Mouse (Mus musculus) Patski (cell line): ENCODE results near the gene Rbm47. TPM values are rescaled to one million over a fixed set of nuclear protein-coding genes. Genes with fewer than 3 reads are reported as not detected.

Source experiments
- ATAC-seq: fragments of 100-300 bp; one replicate; pipeline ENCODE4 v1.8.0; 2021
- CTCF ChIA-PET: fragments of 350-600 bp; sonication (Branson Sonifier 250); formaldehyde crosslinking; loops from one replicate; lab custom pipeline; 2022; ENCODE audit warnings: inconsistent platforms; lab: Charles Lee
- POLR2A ChIA-PET: fragments of 350-600 bp; sonication (Branson Sonifier 250); formaldehyde crosslinking; loops from one replicate; lab custom pipeline; 2022; ENCODE audit warnings: antibody characterized with exemption, inconsistent platforms; lab: Charles Lee
- DNase-seq: peaks from one replicate; pipeline ENCODE4 v3.0.0-alpha.2; 2011; ENCODE audit warnings: low read depth, low spot score
- H3K27me3 ChIP-seq: fragments of 371-371 bp; one replicate; pipeline ENCODE4 v1.5.1; 2021
- CTCF ChIP-seq: fragments of 100-300 bp; IDR thresholded peaks from one replicate; pipeline ENCODE4 v1.5.1; 2021
- in situ Hi-C: fragments of 300-500 bp; cut with MboI; formaldehyde crosslinking; loops from 3 replicates; pipeline ENCODE4 v1.11.1; 2018; ENCODE audit warnings: low pct_unique_long_range_greater_than_20kb, mixed read lengths
- polyA plus RNA-seq: library from polyadenylated mRNA; unstranded; gene quantifications from one replicate; pipeline ENCODE4 v1.2.3, GENCODE M21; 2021

The Rbm47 gene
- polyA plus RNA-seq, 1 experiment from 2014 or later: 33.4 TPM

- no peak for TF ChIP-seq CTCF
- POLR2A ChIA-PET: interaction anchor here (0.5 kb wide), 1 partner anchor 1150 kb away, joined by 7 read pairs; no protein-coding TSS in a partner anchor
- CTCF ChIA-PET: interaction anchor here (1.4 kb wide), 1 partner anchor 9 kb away, joined by 4 read pairs; no protein-coding TSS in a partner anchor
- ATAC-seq: no peak
- no peak for DNase-seq
- in situ Hi-C loops: no loop called here
- no peaks in the 10 kb centered on the region for H3K27me3 ChIP-seq
Measured at GRCm38 (mm10) chr5:66027206-66027605, 145.7 kb downstream of the Rbm47 start.

GRCm38 (mm10) chr5:66026796-66027195 is 146.1 kb downstream of the Rbm47 start:
- ATAC-seq (no peak), DNase-seq (no peak)
- TF ChIP-seq CTCF: no peak
- in situ Hi-C loops: no loop called here
- ChIA-PET POLR2A (no interaction called here), CTCF (interaction anchor here (1.4 kb wide), 1 partner anchor 9 kb away, joined by 4 read pairs; no protein-coding TSS in a partner anchor)
- no peaks in the 10 kb centered on the region for H3K27me3 ChIP-seq

- no peak for DNase-seq
- POLR2A ChIA-PET: interaction anchor here (0.7 kb wide), 1 partner anchor 76 kb away, joined by 3 read pairs; no protein-coding TSS in a partner anchor
- H3K27me3 ChIP-seq: no peaks in the 10 kb centered on the region
- in situ Hi-C loops: no loop called here
- no peak for ATAC-seq
- CTCF ChIA-PET: interaction anchor here (1.4 to 2.6 kb wide), 2 partner anchors 9 to 19 kb away, joined by 3 to 7 read pairs; no protein-coding TSS in a partner anchor
- no peak for TF ChIP-seq CTCF
Measured at GRCm38 (mm10) chr5:66015449-66015961, 157.4 kb downstream of the Rbm47 start.

- H3K27me3 ChIP-seq: no peaks in the 10 kb centered on the region
- POLR2A ChIA-PET: interaction anchor here (1.1 kb wide), 1 partner anchor 22 kb away, joined by 4 read pairs; no protein-coding TSS in a partner anchor
- in situ Hi-C loops: no loop called here
- ATAC-seq (peak; percentile 39), DNase-seq (no peak)
- CTCF ChIA-PET: interaction anchor here (1.1 to 2.6 kb wide), 3 partner anchors 10 to 20 kb away, joined by 3 to 7 read pairs (median 3); no protein-coding TSS in a partner anchor
- no peak for TF ChIP-seq CTCF
Measured at GRCm38 (mm10) chr5:66014437-66014836, 158.5 kb downstream of the Rbm47 start.

- no peaks in the 10 kb centered on the region for H3K27me3 ChIP-seq
- no peak for DNase-seq
- POLR2A ChIA-PET: interaction anchor here (0.7 to 1.1 kb wide), 2 partner anchors 17 to 23 kb away, joined by 3 to 4 read pairs; no protein-coding TSS in a partner anchor
- no peak for TF ChIP-seq CTCF
- CTCF ChIA-PET: interaction anchor here (1.1 to 1.4 kb wide), 2 partner anchors 10 to 19 kb away, joined by 3 read pairs; no protein-coding TSS in a partner anchor
- ATAC-seq: peak; percentile 74
- in situ Hi-C loops: no loop called here
Measured at GRCm38 (mm10) chr5:66013999-66014398, 158.9 kb downstream of the Rbm47 start.

- in situ Hi-C loops: no loop called here
- TF ChIP-seq CTCF: no peak
- ChIA-PET CTCF (no interaction called here), POLR2A (interaction anchor here (0.6 to 0.7 kb wide), 2 partner anchors 8 to 293 kb away, joined by 3 read pairs; no protein-coding TSS in a partner anchor)
- H3K27me3 ChIP-seq: no peaks in the 10 kb centered on the region
- no peak for DNase-seq
- no peak for ATAC-seq
Measured at GRCm38 (mm10) chr5:66008245-66008967, 164.5 kb downstream of the Rbm47 start.

- ATAC-seq (no peak), DNase-seq (no peak)
- H3K27me3 ChIP-seq: no peaks in the 10 kb centered on the region
- ChIA-PET CTCF (no interaction called here), POLR2A (interaction anchor here (0.5 kb wide), 1 partner anchor 214 kb away, joined by 3 read pairs; no protein-coding TSS in a partner anchor)
- no peak for TF ChIP-seq CTCF
- in situ Hi-C loops: no loop called here
Measured at GRCm38 (mm10) chr5:66005041-66005678, 167.8 kb downstream of the Rbm47 start.

GRCm38 (mm10) chr5:66004134-66004925 is 168.6 kb downstream of the Rbm47 start, which contains the start of gene 9130230L23Rik:
Gene 9130230L23Rik, minus strand, starts transcription at chr5:66004285.
- ChIA-PET CTCF (no interaction called here), POLR2A (interaction anchor here (0.5 kb wide), 1 partner anchor 215 kb away, joined by 3 read pairs; no protein-coding TSS in a partner anchor)
- no peaks in the 10 kb centered on the region for H3K27me3 ChIP-seq
- in situ Hi-C loops: no loop called here
- no peak for TF ChIP-seq CTCF
- DNase-seq (no peak), ATAC-seq (no peak)

GRCm38 (mm10) chr5:66001232-66001631 is 171.7 kb downstream of the Rbm47 start:
- H3K27me3 ChIP-seq: no peaks in the 10 kb centered on the region
- ATAC-seq: no peak
- ChIA-PET POLR2A (no interaction called here), CTCF (no interaction called here)
- no peak for TF ChIP-seq CTCF
- no peak for DNase-seq
- in situ Hi-C loops: no loop called here
